Mouse (Mus musculus): ENCODE measurements around the gene Rap1gap2.

DNA sequence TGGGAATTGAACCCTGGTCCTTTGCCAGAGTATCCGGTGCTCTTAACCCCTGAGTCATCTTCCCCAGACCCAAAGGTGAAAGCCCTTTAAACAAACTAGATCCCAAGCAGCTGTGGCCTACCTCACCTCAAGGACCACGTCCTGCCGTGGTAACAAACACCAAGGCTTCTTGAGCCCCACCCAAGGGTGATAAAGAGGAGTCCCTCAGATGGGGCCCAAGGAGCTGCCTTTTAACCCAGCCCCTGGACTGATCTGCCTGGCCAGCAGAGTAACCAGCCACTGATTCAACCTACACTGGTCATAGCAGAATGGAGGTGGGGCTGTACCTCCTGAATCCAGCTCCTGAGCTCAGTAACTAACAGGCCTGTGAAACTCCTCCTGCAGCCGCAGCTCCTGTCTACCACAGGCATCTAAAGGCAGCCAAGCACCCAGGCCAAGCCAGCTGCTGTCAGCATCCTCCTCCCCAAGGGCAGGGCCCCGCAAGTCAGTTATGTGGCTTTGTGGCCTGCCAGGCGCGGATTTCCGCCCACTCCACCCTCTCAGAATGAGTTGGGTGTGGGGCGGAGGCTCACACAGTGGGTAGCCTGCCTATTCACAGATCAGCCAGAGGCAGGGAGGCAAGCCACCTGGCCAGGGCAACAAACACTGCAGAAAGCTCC, 54.9 kb downstream of the Rap1gap2 start:
- TF ChIP-seq CTCF (IDR thresholded peaks at IDR 0.05; ENCODE audit: low read depth), result no peak
- no peak for TF ChIP-seq EP300 (IDR thresholded peaks at IDR 0.05; ENCODE audit: low read depth)

All from liver, postnatal 0 days (tissue).